Mouse (Mus musculus) G1E (cell line): ENCODE results near the gene Arf3. TPM values are rescaled to one million over a fixed set of nuclear protein-coding genes. Genes with fewer than 3 reads are reported as not detected.
"Not testable (repeated sequence)": the region's sequence is repeated elsewhere in the genome, so short reads cannot be mapped to it uniquely, and the experiment has no call there.

ENCODE experiments used
- ATAC-seq: 2 replicates; pipeline ENCODE4 v1.8.0; 2016; ENCODE audit warnings: mild to moderate bottlenecking; ENCODE audit not compliant: insufficient number of reproducible peaks, poor library complexity, low FRiP score, severe bottlenecking; ENCODE audit errors: extremely low read depth
- DNase-seq: peaks from one replicate; pipeline ENCODE4 v3.0.0; 2012; ENCODE audit warnings: low spot score
- H3K27me3 ChIP-seq: 2 replicates; pipeline ENCODE4 v1.6.1; 2012; ENCODE audit warnings: mild to moderate bottlenecking, low read length, inconsistent platforms; ENCODE audit not compliant: insufficient read depth
- H3K36me3 ChIP-seq: replicated peaks from 2 replicates; pipeline ENCODE3; 2012; ENCODE audit warnings: mild to moderate bottlenecking, inconsistent platforms
- H3K4me1 ChIP-seq: 2 replicates; pipeline ENCODE4 v1.6.1; 2012; ENCODE audit warnings: low read depth, low read length, inconsistent platforms, mixed read lengths; ENCODE audit not compliant: insufficient read depth
- H3K4me3 ChIP-seq: 2 replicates; pipeline ENCODE4 v1.5.1; 2012; ENCODE audit warnings: low read depth, mild to moderate bottlenecking, inconsistent platforms, low read length, moderate library complexity, mixed read lengths
- H3K9me3 ChIP-seq: replicated peaks from 2 replicates; pipeline ENCODE4 v1.6.1; 2012; ENCODE audit warnings: inconsistent platforms
- CTCF ChIP-seq: IDR thresholded peaks from 2 replicates; pipeline ENCODE4 v1.5.1; 2012; ENCODE audit warnings: low read depth, low read length, inconsistent platforms, mixed read lengths
- GATA1 ChIP-seq: IDR thresholded peaks from 2 replicates; pipeline ENCODE4 v1.6.1; 2012; ENCODE audit warnings: borderline replicate concordance, low read length, inconsistent platforms, mixed read lengths
- GATA2 ChIP-seq: IDR thresholded peaks from 2 replicates; pipeline ENCODE4 v1.6.1; 2012; ENCODE audit warnings: low read depth, low read length, inconsistent platforms, borderline replicate concordance
- POLR2AphosphoS5 ChIP-seq: IDR thresholded peaks from 2 replicates; pipeline ENCODE4 v1.6.1; 2012; ENCODE audit warnings: low read depth, low read length, inconsistent platforms; ENCODE audit not compliant: insufficient replicate concordance
- TAL1 ChIP-seq: conservative IDR thresholded peaks from 2 replicates; pipeline ENCODE4 v1.6.1; 2012; ENCODE audit warnings: low read depth, low read length, inconsistent platforms, mixed read lengths
- polyA plus RNA-seq: library from polyadenylated mRNA; stranded (reverse); fragments of >175 nt; gene quantifications from 2 replicates; pipeline ENCODE4 v1.2.3, GENCODE M21; 2012
- total RNA-seq, 2 experiments: library from RNA; stranded (forward) in 1 of 2; stranded (reverse) in 1 of 2; fragments of 200-1000 nt in 1 of 2; fragments of >200 nt in 1 of 2; fragmentation: Nextera tagmentation in 1 of 2; gene quantifications; 2 replicates each; pipeline ENCODE4 v1.2.3; 2014 to 2017

The Arf3 gene
- total RNA-seq (2014; fragmentation: Nextera tagmentation) = 60.9 and 65.0 TPM in 2 replicates
- total RNA-seq (2017) = 37.9 and 41.6 TPM in 2 replicates
- polyA plus RNA-seq = 55.4 and 58.2 TPM in 2 replicates

DNA sequence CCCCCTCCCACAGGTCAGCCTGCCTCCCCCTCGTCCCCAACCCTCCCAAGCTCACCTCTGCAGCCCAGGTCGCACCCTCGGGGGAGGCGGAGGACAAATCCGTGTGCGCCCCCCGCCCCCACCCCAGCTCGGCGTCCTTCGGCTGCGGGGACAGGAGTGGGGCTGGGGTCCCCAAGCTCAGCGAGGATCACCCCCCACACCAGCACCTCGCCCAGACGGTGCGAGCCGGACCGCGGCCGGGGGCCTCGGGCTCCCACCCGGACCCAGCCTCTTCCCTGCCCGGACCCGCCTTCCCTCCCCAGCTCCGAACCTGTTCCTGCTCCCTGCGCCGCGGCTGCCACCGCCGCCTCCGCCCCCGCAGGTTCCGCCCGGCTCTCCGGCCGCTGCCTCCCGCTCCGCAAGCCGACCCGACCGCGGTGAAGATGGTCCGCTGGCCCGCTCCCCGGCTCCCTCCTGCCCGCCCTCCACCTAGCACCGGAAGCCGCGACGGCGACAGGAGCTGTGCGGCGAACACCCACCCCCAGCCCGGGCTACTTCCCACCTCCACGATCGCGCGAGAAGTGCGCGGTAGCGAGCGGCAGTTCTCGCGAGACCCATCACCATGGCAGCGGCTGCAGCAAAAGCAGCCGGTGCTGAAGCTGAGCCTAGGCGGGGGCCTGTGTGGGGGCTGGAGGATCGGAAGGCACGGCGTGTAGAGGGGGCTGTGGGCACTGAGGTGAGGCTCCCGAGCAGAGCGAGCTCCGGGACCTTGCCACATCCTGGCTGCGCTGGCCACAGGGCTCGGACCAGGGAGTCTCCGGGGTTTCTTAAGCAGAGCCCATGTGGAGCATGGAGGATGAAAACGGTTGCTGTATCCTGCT lies at the start of gene Arf3:
Arf3 (minus strand) TSS at position 545 of the 860 bp plus-strand sequence.
- H3K27me3 ChIP-seq = peaks cover 12% of the 10 kb centered on the region
- peak; percentile 97 for DNase-seq
- peak; percentile 72 for ATAC-seq
- H3K9me3 ChIP-seq = no peaks in the 10 kb centered on the region
- peaks cover 39% of the 10 kb centered on the region for H3K36me3 ChIP-seq
- peaks cover 37% of the 10 kb centered on the region for H3K4me1 ChIP-seq
- TF ChIP-seq CTCF = no peak
- TF ChIP-seq GATA2 = no peak
- no peak for TF ChIP-seq TAL1
- no peak for TF ChIP-seq POLR2AphosphoS5
- TF ChIP-seq GATA1 = no peak
- H3K4me3 ChIP-seq = peak within 1 kb of the TSS; percentile 98

DNA sequence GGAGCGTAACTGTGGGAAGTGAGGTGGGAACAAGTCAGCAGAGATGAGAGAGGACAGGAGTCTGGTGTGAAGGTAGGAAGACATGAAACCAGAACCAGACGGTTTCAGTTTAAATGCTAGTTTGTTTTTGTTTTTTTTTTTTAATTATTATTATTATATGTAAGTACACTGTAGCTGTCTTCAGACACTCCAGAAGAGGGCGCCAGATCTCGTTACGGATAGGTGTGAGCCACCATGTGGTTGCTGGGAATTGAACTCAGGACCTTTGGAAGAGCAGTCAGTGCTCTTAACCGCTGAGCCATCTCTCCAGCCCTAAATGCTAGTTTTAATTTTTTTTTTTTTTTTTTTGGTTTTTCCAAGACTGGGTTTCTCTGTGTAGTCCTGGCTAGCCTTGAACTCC lies 47.2 kb upstream of the Arf3 start:
- H3K4me3 ChIP-seq, ATAC-seq, DNase-seq, H3K9me3 ChIP-seq: not testable (repeated sequence)
- H3K27me3 ChIP-seq = peaks cover 44% of the 10 kb centered on the region
- H3K36me3 ChIP-seq = peaks cover 59% of the 10 kb centered on the region
- H3K4me1 ChIP-seq = peaks cover 50% of the 10 kb centered on the region

GRCm38 (mm10) chr15:98809390-98809789 lies 46.4 kb upstream of the Arf3 start, which contains the start of gene Ddn:
Ddn (minus strand) TSS chr15:98809490.
- peaks cover 52% of the 10 kb centered on the region for H3K4me1 ChIP-seq
- H3K27me3 ChIP-seq = peaks cover 52% of the 10 kb centered on the region
- H3K36me3 ChIP-seq = peaks cover 51% of the 10 kb centered on the region
- H3K9me3 ChIP-seq = peaks cover 5% of the 10 kb centered on the region; the same call in 1 of the 2 replicates
- no peak for TF ChIP-seq POLR2AphosphoS5
- TF ChIP-seq CTCF = no peak
- no peak for TF ChIP-seq TAL1
- TF ChIP-seq GATA1 = no peak
- no peak within 1 kb of the TSS; the same call in 1 of the 2 replicates for H3K4me3 ChIP-seq
- ATAC-seq = no peak
- DNase-seq = no peak

- ATAC-seq (no peak), DNase-seq (no peak)
- peaks cover 44% of the 10 kb centered on the region for H3K36me3 ChIP-seq
- H3K4me3 ChIP-seq = no peak overlapping the region
- peaks cover 5% of the 10 kb centered on the region; the same call in 1 of the 2 replicates for H3K9me3 ChIP-seq
- TF ChIP-seq TAL1 = no peak
- TF ChIP-seq CTCF = no peak
- no peak for TF ChIP-seq POLR2AphosphoS5
- peaks cover 59% of the 10 kb centered on the region for H3K27me3 ChIP-seq
- peaks cover 58% of the 10 kb centered on the region for H3K4me1 ChIP-seq
Observed at GRCm38 (mm10) chr15:98808651-98809134, 45.7 kb upstream of the Arf3 start.

GRCm38 (mm10) chr15:98807895-98808650 lies 45.1 kb upstream of the Arf3 start:
- Histone ChIP-seq H3K9me3 (peaks cover 5% of the 10 kb centered on the region; the same call in 1 of the 2 replicates), H3K36me3 (peaks cover 37% of the 10 kb centered on the region), H3K4me1 (peaks cover 54% of the 10 kb centered on the region), H3K4me3 (peak overlapping the region; percentile 65; the same call in 1 of the 2 replicates), H3K27me3 (peaks cover 65% of the 10 kb centered on the region)
- DNase-seq (no peak), ATAC-seq (no peak)
- no peak for TF ChIP-seq GATA2
- TF ChIP-seq GATA1 = no peak
- no peak for TF ChIP-seq TAL1
- no peak for TF ChIP-seq POLR2AphosphoS5
- no peak for TF ChIP-seq CTCF

- no peak for TF ChIP-seq TAL1
- TF ChIP-seq POLR2AphosphoS5 = no peak
- no peak for TF ChIP-seq GATA2
- TF ChIP-seq CTCF = no peak
- no peak for TF ChIP-seq GATA1
- Histone ChIP-seq H3K27me3 (peaks cover 74% of the 10 kb centered on the region), H3K4me1 (peaks cover 49% of the 10 kb centered on the region), H3K36me3 (peaks cover 28% of the 10 kb centered on the region), H3K9me3 (peaks cover 5% of the 10 kb centered on the region; the same call in 1 of the 2 replicates), H3K4me3 (peak overlapping the region; percentile 65; the same call in 1 of the 2 replicates)
- peak; percentile 50 for DNase-seq
- no peak for ATAC-seq
Observed at GRCm38 (mm10) chr15:98806809-98807770, 44.1 kb upstream of the Arf3 start.
